Mouse (Mus musculus) CH12.LX (cell line): ENCODE data around the gene P2rx2. TPM values are rescaled to one million over a fixed set of nuclear protein-coding genes. Genes with fewer than 3 reads are reported as not detected.

Experiments used
- DNase-seq: peaks from one replicate; pipeline ENCODE4 v3.0.0-alpha.2; 2013; ENCODE audit errors: extremely low read depth
- H3K27ac ChIP-seq: 2 replicates; pipeline ENCODE4 v1.5.1; 2012; ENCODE audit warnings: low read depth, mild to moderate bottlenecking, control low read depth, moderate library complexity; ENCODE audit not compliant: insufficient read depth
- H3K27me3 ChIP-seq: replicated peaks from 2 replicates; pipeline ENCODE3; 2012; ENCODE audit warnings: inconsistent platforms
- H3K36me3 ChIP-seq, 2 experiments: replicated peaks in 1 of 2; 2 replicates each; pipeline versions ENCODE3 to v1.6.1; 2012; ENCODE audit warnings: inconsistent platforms in 1 of 2, low read length in 1 of 2, mild to moderate bottlenecking in 1 of 2, mixed read lengths in 1 of 2, moderate library complexity in 1 of 2; ENCODE audit not compliant: control insufficient read depth in 1 of 2, insufficient read depth in 1 of 2
- H3K4me1 ChIP-seq, 2 experiments: 2 replicates each; pipeline ENCODE4 v1.6.1; 2012; ENCODE audit warnings: inconsistent platforms in 1 of 2, moderate library complexity in 1 of 2; ENCODE audit not compliant: insufficient read depth in 2 of 2, control insufficient read depth in 1 of 2
- H3K4me2 ChIP-seq: 2 replicates; pipeline ENCODE4 v1.6.1; 2012; ENCODE audit warnings: low read depth, mild to moderate bottlenecking, control low read depth; ENCODE audit not compliant: poor library complexity, insufficient read depth, severe bottlenecking
- H3K4me3 ChIP-seq, 3 experiments: fragments of 150-350 bp in 1 of 3; sonication (generic) in 1 of 3; replicated peaks in 1 of 3; 2 replicates each; pipeline versions ENCODE3 to v1.5.1; 2011 to 2012; ENCODE audit warnings: low read depth in 2 of 3, low read length in 2 of 3, mild to moderate bottlenecking in 2 of 3, moderate library complexity in 2 of 3, control low read depth in 1 of 3, improper control_type of control experiment in 1 of 3, inconsistent platforms in 1 of 3, mixed read lengths in 1 of 3; ENCODE audit not compliant: poor library complexity in 1 of 3
- H3K79me2 ChIP-seq: replicated peaks from 2 replicates; pipeline ENCODE4 v1.6.1; 2012; ENCODE audit warnings: mild to moderate bottlenecking, moderate library complexity; ENCODE audit not compliant: control insufficient read depth, poor library complexity, insufficient read depth, severe bottlenecking; ENCODE audit errors: extremely low read depth
- H3K9ac ChIP-seq: 2 replicates; pipeline ENCODE4 v1.6.1; 2012; ENCODE audit warnings: low read depth, mild to moderate bottlenecking, control low read depth, moderate library complexity; ENCODE audit not compliant: insufficient read depth
- H3K9me3 ChIP-seq: replicated peaks from 2 replicates; pipeline ENCODE3; 2012; ENCODE audit warnings: low read length, inconsistent platforms, mixed read lengths
- BHLHE40 ChIP-seq: IDR thresholded peaks from 2 replicates; pipeline ENCODE4 v1.6.1; 2011; ENCODE audit warnings: mild to moderate bottlenecking, low read depth, low read length, improper control_type of control experiment
- CHD1 ChIP-seq: IDR thresholded peaks from 2 replicates; pipeline ENCODE4 v1.6.1; 2012; ENCODE audit warnings: low read depth, low read length, improper control_type of control experiment, inconsistent platforms
- CTCF ChIP-seq, 2 experiments: IDR thresholded peaks in 1 of 2; conservative IDR thresholded peaks in 1 of 2; 2 replicates each; pipeline ENCODE4 v1.5.1; 2011 to 2012; ENCODE audit warnings: low read depth in 2 of 2, low read length in 2 of 2, improper control_type of control experiment in 1 of 2, inconsistent platforms in 1 of 2, mild to moderate bottlenecking in 1 of 2, moderate library complexity in 1 of 2
- E2F4 ChIP-seq: IDR thresholded peaks from 2 replicates; pipeline ENCODE4 v1.6.1; 2011; ENCODE audit warnings: low read depth, low read length, improper control_type of control experiment; ENCODE audit not compliant: insufficient replicate concordance
- ELF1 ChIP-seq: IDR thresholded peaks from 2 replicates; pipeline ENCODE4 v1.6.1; 2014; ENCODE audit warnings: low read depth, mild to moderate bottlenecking, inconsistent platforms, low read length, improper control_type of control experiment
- EP300 ChIP-seq: IDR thresholded peaks from 2 replicates; pipeline ENCODE4 v1.6.1; 2011; ENCODE audit warnings: low read length, improper control_type of control experiment
- ETS1 ChIP-seq: conservative IDR thresholded peaks from 2 replicates; pipeline ENCODE4 v1.6.1; 2012; ENCODE audit warnings: low read depth, mild to moderate bottlenecking, inconsistent platforms, low read length, improper control_type of control experiment, moderate library complexity
- HCFC1 ChIP-seq: IDR thresholded peaks from 2 replicates; pipeline ENCODE4 v1.6.1; 2012; ENCODE audit warnings: low read depth, mild to moderate bottlenecking, inconsistent platforms, low read length, improper control_type of control experiment
- IRF4 ChIP-seq: IDR thresholded peaks from 2 replicates; pipeline ENCODE4 v1.6.1; 2014; ENCODE audit warnings: low read depth, mild to moderate bottlenecking, inconsistent platforms, low read length, improper control_type of control experiment
- JUND ChIP-seq: conservative IDR thresholded peaks from 2 replicates; pipeline ENCODE4 v1.6.1; 2011; ENCODE audit warnings: low read depth, low read length, improper control_type of control experiment
- KAT2A ChIP-seq: IDR thresholded peaks from 2 replicates; pipeline ENCODE4 v1.6.1; 2012; ENCODE audit warnings: low read length, improper control_type of control experiment, inconsistent platforms; ENCODE audit not compliant: insufficient replicate concordance
- MAFK ChIP-seq: IDR thresholded peaks from 2 replicates; pipeline ENCODE4 v1.6.1; 2011; ENCODE audit warnings: low read length, improper control_type of control experiment; ENCODE audit not compliant: insufficient replicate concordance
- MAX ChIP-seq: IDR thresholded peaks from 2 replicates; pipeline ENCODE4 v1.6.1; 2011; ENCODE audit warnings: low read length, improper control_type of control experiment
- MXI1 ChIP-seq: IDR thresholded peaks from 2 replicates; pipeline ENCODE4 v1.6.1; 2011; ENCODE audit warnings: mild to moderate bottlenecking, low read depth, low read length, improper control_type of control experiment
- NELFE ChIP-seq: IDR thresholded peaks from 2 replicates; pipeline ENCODE4 v1.6.1; 2011; ENCODE audit warnings: low read depth, low read length, improper control_type of control experiment
- PAX5 ChIP-seq: IDR thresholded peaks from 2 replicates; pipeline ENCODE4 v1.6.1; 2012; ENCODE audit warnings: low read length, inconsistent platforms, mixed read lengths
- POLR2A ChIP-seq: IDR thresholded peaks from 2 replicates; pipeline ENCODE4 v1.6.1; 2011; ENCODE audit warnings: low read depth, mild to moderate bottlenecking, improper control_type of control experiment, low read length
- RCOR1 ChIP-seq: conservative IDR thresholded peaks from 2 replicates; pipeline ENCODE4 v1.6.1; 2012; ENCODE audit warnings: low read depth, mild to moderate bottlenecking, inconsistent platforms, low read length, improper control_type of control experiment
- SIN3A ChIP-seq: IDR thresholded peaks from 2 replicates; pipeline ENCODE4 v1.6.1; 2012; ENCODE audit warnings: low read length, improper control_type of control experiment, inconsistent platforms
- TBP ChIP-seq: conservative IDR thresholded peaks from 2 replicates; pipeline ENCODE4 v1.6.1; 2011; ENCODE audit warnings: low read depth, low read length, improper control_type of control experiment
- USF1 ChIP-seq: IDR thresholded peaks from 2 replicates; pipeline ENCODE4 v1.6.1; 2014; ENCODE audit warnings: low read depth, mild to moderate bottlenecking, inconsistent platforms, low read length, improper control_type of control experiment
- USF2 ChIP-seq: conservative IDR thresholded peaks from 2 replicates; pipeline ENCODE4 v1.6.1; 2011; ENCODE audit warnings: low read depth, low read length, improper control_type of control experiment
- ZC3H11A ChIP-seq: IDR thresholded peaks from 2 replicates; pipeline ENCODE4 v1.6.1; 2012; ENCODE audit warnings: low read depth, mild to moderate bottlenecking, inconsistent platforms, low read length, improper control_type of control experiment
- ZKSCAN1 ChIP-seq: IDR thresholded peaks from 2 replicates; pipeline ENCODE4 v1.6.1; 2012; ENCODE audit warnings: low read depth, inconsistent platforms, low read length, improper control_type of control experiment, borderline replicate concordance
- ZNF384 ChIP-seq: IDR thresholded peaks from 2 replicates; pipeline ENCODE4 v1.6.1; 2012; ENCODE audit warnings: low read depth, low read length, improper control_type of control experiment, inconsistent platforms
- dilution Hi-C: fragments of 300-500 bp; cut with MboI; formaldehyde crosslinking; loops from 2 replicates; pipeline ENCODE4 v1.14.3; 2020; ENCODE audit warnings: low sequenced_read_pairs; ENCODE audit not compliant: extremely low pct_unique_long_range_greater_than_20kb, extremely low pct_ligation_motif_present
- in situ Hi-C: fragments of 300-500 bp; cut with MboI; formaldehyde crosslinking; loops from 3 replicates; pipeline ENCODE4 v1.14.3; 2019; ENCODE audit warnings: low sequenced_read_pairs, low pct_ligation_motif_present, low pct_unique_long_range_greater_than_20kb, mixed read lengths
- polyA plus RNA-seq: library from polyadenylated mRNA; unstranded; fragments of >175 nt; gene quantifications from 2 replicates; pipeline ENCODE4 v1.2.1, GENCODE M21; 2012; ENCODE audit warnings: low read depth; ENCODE audit not compliant: insufficient read length
- total RNA-seq, 2 experiments: library from RNA; depleted of rRNA; stranded (reverse); fragments of 300-350 nt in 1 of 2; fragments of >200 nt in 1 of 2; gene quantifications; 2 replicates each; pipeline ENCODE4 v1.2.3; 2012 to 2014

Gene P2rx2
- total and polyA plus RNA-seq, 3 experiments, result 0.76 TPM; not detected in 2

DNA sequence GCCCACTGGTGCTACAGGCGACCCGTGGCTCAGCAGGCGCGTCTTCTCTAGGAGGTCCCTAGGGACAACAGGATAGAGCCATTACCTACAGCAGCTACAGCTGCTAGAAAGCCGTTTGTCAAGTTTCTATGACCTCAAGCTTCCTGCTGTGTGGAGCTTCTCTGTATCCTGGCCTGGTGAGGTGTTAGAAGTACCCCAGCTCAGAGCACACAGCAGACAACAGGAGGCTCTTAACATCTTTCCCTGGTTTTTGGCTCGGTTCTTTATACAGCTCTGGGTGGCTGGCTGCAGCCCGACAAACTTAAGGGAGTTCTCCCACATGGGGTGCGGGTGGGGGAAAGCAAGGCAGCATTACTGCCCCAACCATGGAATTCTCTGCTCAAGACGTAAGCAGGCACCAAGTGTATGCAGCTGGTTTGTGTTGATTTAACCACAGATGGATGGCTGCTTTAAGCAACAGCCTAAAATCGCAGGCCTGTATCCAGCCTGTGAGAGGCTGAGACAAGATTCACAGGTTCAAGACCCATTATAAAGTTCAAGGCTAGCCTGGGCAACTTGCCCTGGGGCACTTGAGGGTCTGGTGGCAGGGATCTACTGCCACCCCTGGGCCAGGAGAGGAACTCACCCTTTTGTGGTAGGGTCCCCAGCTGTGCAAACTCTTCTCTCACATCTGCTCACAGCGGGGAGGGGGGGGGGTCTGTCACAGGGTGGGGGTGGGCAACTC, 21.0 kb upstream of the P2rx2 start:
- DNase-seq, result no peak
- dilution Hi-C loops, result no loop called here
- TF ChIP-seq ZNF384, result no peak
- TF ChIP-seq NELFE, result no peak
- no peak for TF ChIP-seq POLR2A
- no peak for TF ChIP-seq IRF4
- no peak for TF ChIP-seq ZKSCAN1
- TF ChIP-seq SIN3A, result no peak
- no peak for TF ChIP-seq ETS1
- TF ChIP-seq E2F4, result no peak
- TF ChIP-seq ZC3H11A, result no peak
- no peak for TF ChIP-seq HCFC1
- no peak for TF ChIP-seq KAT2A
- TF ChIP-seq USF1, result no peak
- TF ChIP-seq BHLHE40, result no peak
- no peak for TF ChIP-seq ELF1
- no peak for TF ChIP-seq EP300
- no peak for TF ChIP-seq PAX5
- H3K4me2 ChIP-seq, result no peak overlapping the region
- H3K4me3 ChIP-seq, result no peak overlapping the region
- in situ Hi-C loops, result loop anchor here (10.0 kb wide), 1 partner anchor 271 kb away; no protein-coding TSS in a partner anchor
- H3K9ac ChIP-seq, result no peak overlapping the region
- H3K27me3 ChIP-seq, result no peaks in the 10 kb centered on the region
- peaks cover 12 to 40% of the 10 kb centered on the region in 2 experiments for H3K36me3 ChIP-seq
- no peak overlapping the region for H3K27ac ChIP-seq
- no peaks in the 10 kb centered on the region for H3K4me1 ChIP-seq
- peaks cover 3% of the 10 kb centered on the region for H3K9me3 ChIP-seq
- H3K79me2 ChIP-seq, result no peaks in the 10 kb centered on the region

DNA sequence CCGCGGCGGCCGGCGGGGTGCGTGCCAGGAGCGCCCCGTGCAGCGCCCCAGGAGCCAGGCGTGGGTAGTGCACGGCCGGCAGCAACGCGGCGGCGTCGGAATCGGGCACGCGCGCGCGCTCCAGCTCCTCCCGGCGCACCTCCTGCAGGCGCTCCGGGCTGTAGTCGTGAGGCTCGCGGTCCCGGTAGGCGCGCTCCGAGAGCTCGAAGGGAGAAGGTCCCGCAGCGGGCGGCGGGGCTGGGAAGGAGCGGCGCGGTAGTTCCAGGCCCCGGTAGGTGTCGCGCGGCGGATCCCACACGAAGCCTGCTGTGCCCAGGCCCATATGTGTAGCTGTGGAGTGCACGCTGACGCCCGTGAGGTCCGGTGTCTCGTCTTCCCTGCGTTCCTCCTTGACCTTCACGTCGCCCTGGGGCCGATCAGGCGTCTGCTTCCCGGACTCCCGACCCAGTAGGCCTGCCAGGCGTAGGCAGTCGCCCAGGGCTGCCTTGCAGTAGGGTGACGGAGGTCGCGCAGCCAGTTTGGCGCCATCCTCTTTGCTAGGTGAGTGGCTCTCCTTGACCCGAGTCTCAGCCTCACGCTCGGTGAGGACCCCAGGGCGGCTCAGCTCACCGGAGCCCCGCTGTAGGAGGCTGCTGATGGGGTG, 20.3 kb upstream of the P2rx2 start:
- no peak for DNase-seq
- Histone ChIP-seq H3K4me1 (no peaks in the 10 kb centered on the region), H3K36me3 (peaks cover 12 to 35% of the 10 kb centered on the region in 2 experiments), H3K27me3 (no peaks in the 10 kb centered on the region), H3K9me3 (peaks cover 3% of the 10 kb centered on the region), H3K4me3 (no peak overlapping the region), H3K27ac (no peak overlapping the region), H3K4me2 (no peak overlapping the region), H3K9ac (no peak overlapping the region), H3K79me2 (no peaks in the 10 kb centered on the region)
- in situ Hi-C loops (loop anchor here (10.0 kb wide), 1 partner anchor 272 kb away; no protein-coding TSS in a partner anchor), dilution Hi-C loops (no loop called here)
- TF ChIP-seq USF2 (no peak), RCOR1 (no peak), ELF1 (no peak), PAX5 (no peak), TBP (no peak), NELFE (no peak), CHD1 (no peak), MAFK (no peak), ZNF384 (no peak), MAX (no peak), MXI1 (no peak), JUND (no peak), CTCF (conservative IDR thresholded peaks at IDR 0.05 in 1 of 2, IDR thresholded peaks at IDR 0.05 in 1 of 2; ENCODE audit: low read depth in 2 of 2, low read length in 2 of 2) (no peak)
